Mouse (Mus musculus) bone marrow macrophage, adult 2 months (primary cell): ENCODE data around the gene Mcm9. TPM values are rescaled to one million over a fixed set of nuclear protein-coding genes. Genes with fewer than 3 reads are reported as not detected.
A peak's percentile ranks its signal among the peaks of the same experiment; 100 is the strongest.

Source experiments
- H3K27ac ChIP-seq: 2 replicates; pipeline ENCODE4 v1.5.1; 2012; ENCODE audit warnings: low read depth, low read length; ENCODE audit not compliant: insufficient read depth
- H3K4me1 ChIP-seq: 2 replicates; pipeline ENCODE4 v1.6.1; 2012; ENCODE audit warnings: low read length; ENCODE audit not compliant: control insufficient read depth, insufficient read depth
- H3K4me3 ChIP-seq: 2 replicates; pipeline ENCODE4 v1.5.1; 2012; ENCODE audit warnings: mild to moderate bottlenecking, low read length, moderate library complexity; ENCODE audit not compliant: insufficient read depth
- CTCF ChIP-seq: IDR thresholded peaks from 2 replicates; pipeline ENCODE4 v1.5.1; 2012; ENCODE audit warnings: low read depth, mild to moderate bottlenecking, low read length, moderate library complexity
- POLR2A ChIP-seq: IDR thresholded peaks from 2 replicates; pipeline ENCODE4 v1.6.1; 2012; ENCODE audit warnings: mild to moderate bottlenecking, low read depth, low read length, borderline replicate concordance
- polyA plus RNA-seq: library from polyadenylated mRNA; stranded (reverse); fragments of >200 nt; gene quantifications from 2 replicates; pipeline ENCODE4 v1.2.4, GENCODE M21; 2012; ENCODE audit not compliant: missing spikeins, insufficient read depth, insufficient read length

The Mcm9 gene
- polyA plus RNA-seq, 1 experiment = 9.8 TPM

DNA sequence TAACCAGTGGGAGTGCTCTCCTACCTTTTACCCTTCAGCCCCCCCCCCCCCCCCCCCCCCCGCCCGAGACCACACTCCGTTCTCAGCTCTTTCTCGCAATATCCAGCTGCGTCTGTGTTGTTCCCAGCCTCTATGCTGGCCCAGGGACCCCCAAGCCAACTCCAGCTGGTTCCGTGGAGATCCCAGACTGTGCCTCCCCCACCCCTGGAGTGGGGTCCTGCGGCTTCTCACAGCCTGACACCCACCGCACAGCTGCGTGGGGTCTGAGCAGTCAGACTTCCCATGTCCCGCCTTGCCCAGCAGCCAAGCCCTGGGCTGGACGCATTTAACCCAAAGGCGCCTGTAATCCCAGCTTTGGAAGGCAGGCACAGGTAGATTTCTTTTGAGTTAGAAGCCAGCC lies 49.2 kb downstream of the Mcm9 start:
- no peaks in the 10 kb centered on the region for H3K4me1 ChIP-seq
- TF ChIP-seq POLR2A = no peak
- no peak for TF ChIP-seq CTCF
- no peak overlapping the region for H3K4me3 ChIP-seq
- H3K27ac ChIP-seq = no peak overlapping the region

GRCm38 (mm10) chr10:53580621-53581081 lies 49.6 kb downstream of the Mcm9 start:
- Histone ChIP-seq H3K27ac (no peak overlapping the region), H3K4me1 (no peaks in the 10 kb centered on the region), H3K4me3 (no peak overlapping the region)
- TF ChIP-seq POLR2A (no peak), CTCF (no peak)

GRCm38 (mm10) chr10:53580137-53580536 lies 50.1 kb downstream of the Mcm9 start:
- no peak for TF ChIP-seq CTCF
- no peak overlapping the region for H3K27ac ChIP-seq
- H3K4me1 ChIP-seq = no peaks in the 10 kb centered on the region
- H3K4me3 ChIP-seq = no peak overlapping the region

GRCm38 (mm10) chr10:53568531-53568930 lies 61.7 kb downstream of the Mcm9 start:
- no peaks in the 10 kb centered on the region for H3K4me1 ChIP-seq
- TF ChIP-seq POLR2A = no peak
- TF ChIP-seq CTCF = no peak
- no peak overlapping the region for H3K27ac ChIP-seq
- no peak overlapping the region for H3K4me3 ChIP-seq

DNA sequence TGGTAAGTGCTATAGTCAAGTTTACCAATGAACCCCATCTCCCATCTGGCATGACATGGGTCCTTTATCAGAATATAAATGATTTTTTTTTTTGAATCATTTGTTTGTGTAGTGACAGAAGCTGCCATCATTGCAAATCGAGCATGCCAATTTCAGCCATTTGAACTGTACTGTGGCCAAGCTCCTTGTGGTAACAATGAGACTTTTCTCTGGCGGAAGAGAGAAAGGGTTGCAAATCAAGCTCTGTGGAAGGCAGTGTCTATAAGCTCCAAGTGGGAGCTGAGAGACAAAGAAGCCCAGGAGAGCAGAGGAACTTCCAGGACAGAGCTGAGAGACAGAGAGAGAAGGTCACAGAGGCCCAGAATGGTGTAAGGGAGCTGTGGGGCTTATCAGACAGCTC lies 64.7 kb downstream of the Mcm9 start:
- Histone ChIP-seq H3K27ac (no peak overlapping the region), H3K4me3 (no peak overlapping the region), H3K4me1 (no peaks in the 10 kb centered on the region)
- TF ChIP-seq CTCF (no peak), POLR2A (no peak)

GRCm38 (mm10) chr10:53562001-53562400 lies 68.2 kb downstream of the Mcm9 start:
- TF ChIP-seq POLR2A = no peak
- no peak for TF ChIP-seq CTCF
- no peak overlapping the region for H3K27ac ChIP-seq
- H3K4me3 ChIP-seq = no peak overlapping the region
- H3K4me1 ChIP-seq = no peaks in the 10 kb centered on the region

DNA sequence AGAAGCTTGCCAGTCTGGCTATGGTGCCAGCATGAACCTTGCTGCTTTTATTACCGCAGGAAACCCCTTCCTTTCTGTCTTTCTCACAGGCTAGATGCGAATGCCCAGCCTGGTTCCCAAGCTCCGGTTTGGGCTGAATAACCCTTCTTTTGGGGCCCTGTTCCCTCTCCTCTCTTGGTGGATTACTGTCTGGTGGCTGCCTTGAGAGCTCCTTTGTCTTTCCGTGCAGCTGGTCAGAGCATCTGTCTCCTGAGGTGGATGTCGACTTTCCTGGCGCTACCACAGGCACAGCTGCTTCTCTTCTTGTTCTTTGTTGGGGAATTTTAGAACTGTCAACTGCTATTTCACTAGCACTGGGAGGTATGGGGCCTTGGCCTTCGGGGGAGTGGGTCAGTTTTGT lies 92.6 kb downstream of the Mcm9 start:
- Histone ChIP-seq H3K4me1 (no peaks in the 10 kb centered on the region), H3K4me3 (no peak overlapping the region), H3K27ac (no peak overlapping the region)
- TF ChIP-seq POLR2A (no peak), CTCF (no peak)

GRCm38 (mm10) chr10:53532297-53532696 lies 97.9 kb downstream of the Mcm9 start:
- Histone ChIP-seq H3K4me1 (no peaks in the 10 kb centered on the region), H3K4me3 (no peak overlapping the region), H3K27ac (no peak overlapping the region)
- no peak for TF ChIP-seq POLR2A
- TF ChIP-seq CTCF = no peak

DNA sequence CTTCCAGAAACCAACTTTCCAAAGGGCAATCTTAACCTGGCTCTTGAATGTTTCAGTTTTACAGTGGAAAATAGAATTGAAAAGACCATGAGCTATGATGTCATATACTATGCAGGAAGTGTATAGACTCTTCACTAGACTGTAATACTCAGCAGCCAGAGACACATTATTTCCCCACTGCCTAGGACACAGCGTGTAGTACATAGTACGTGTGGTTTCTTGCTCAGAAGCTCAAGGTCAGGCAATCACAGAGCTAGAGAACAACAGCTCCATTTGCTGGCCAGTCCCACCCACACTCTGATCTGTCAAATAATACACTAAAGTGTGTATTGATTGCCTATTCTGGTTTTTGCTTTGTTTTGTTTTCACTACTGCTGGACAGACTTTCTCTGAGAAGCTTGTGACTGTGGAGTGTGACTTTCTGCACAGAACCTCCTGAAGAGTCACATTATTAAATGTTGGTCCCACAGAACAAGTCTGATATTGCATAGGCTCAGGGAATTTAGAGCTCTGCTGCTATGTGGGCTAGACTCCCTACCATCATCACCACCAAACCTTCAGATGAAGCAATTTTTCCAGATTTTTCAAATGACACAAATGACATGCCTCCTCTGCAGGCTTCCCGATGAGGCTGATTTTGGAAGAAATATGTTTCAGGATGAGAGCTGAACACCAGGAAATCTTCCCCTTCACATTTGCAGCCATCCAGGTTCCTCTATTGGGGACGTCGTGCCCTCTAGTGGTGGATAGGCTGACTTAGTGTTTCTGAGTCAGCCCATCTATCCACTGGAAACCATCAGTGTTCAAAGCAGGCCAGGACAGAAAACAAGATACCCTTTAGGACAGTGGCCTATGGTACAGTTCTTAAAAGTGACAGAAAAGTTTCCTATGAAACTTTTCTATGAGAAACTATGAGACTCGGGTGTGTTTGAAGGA lies 102.1 kb downstream of the Mcm9 start:
- no peak overlapping the region for H3K27ac ChIP-seq
- H3K4me3 ChIP-seq = no peak overlapping the region
- TF ChIP-seq POLR2A = no peak
- TF ChIP-seq CTCF = 0 out of 2 replicates have a peak, but pooled peaks have one; percentile 23
- no peaks in the 10 kb centered on the region for H3K4me1 ChIP-seq

DNA sequence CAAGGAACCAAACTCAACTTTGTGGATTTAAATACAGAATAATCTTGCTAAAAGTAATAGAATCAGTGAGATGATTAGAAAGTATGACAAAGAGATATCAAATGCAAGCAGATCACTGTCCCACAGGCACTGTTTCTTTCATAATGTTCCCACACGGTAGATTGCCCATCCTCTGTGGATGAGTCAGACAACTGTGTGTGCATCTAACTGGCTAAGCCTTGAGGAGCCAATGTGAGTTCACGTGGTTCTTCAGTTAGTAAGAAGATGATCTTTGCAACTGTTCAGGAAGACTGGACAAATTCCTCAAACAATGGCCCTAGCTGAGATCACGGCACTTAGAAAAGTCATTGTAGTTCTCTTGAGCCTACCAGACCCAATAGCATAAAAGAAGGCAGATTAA lies 102.9 kb downstream of the Mcm9 start:
- TF ChIP-seq POLR2A (no peak), CTCF (no peak)
- no peak overlapping the region for H3K27ac ChIP-seq
- no peaks in the 10 kb centered on the region for H3K4me1 ChIP-seq
- no peak overlapping the region for H3K4me3 ChIP-seq

DNA sequence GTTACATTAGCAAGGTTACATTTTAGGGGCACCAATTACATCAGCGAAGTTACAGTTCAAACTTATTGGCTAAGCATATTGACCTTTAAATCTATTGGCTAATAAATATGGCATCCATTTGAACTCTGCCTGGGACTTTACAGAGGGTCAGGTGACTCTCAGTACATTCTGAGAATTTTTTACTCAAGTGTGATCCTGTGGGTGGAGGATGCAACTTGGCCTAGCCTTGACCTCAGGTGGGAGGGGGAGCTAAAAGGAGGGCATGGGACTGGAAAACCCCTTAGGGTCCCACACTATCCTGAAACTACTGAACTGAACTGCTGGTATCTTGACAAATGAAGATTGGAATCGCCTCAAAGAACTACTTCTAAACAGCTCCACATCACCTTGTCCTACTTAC lies 103.9 kb downstream of the Mcm9 start:
- Histone ChIP-seq H3K4me1 (no peaks in the 10 kb centered on the region), H3K27ac (no peak overlapping the region), H3K4me3 (no peak overlapping the region)
- no peak for TF ChIP-seq POLR2A
- no peak for TF ChIP-seq CTCF
